Mouse (Mus musculus) bone marrow, adult 2 months (tissue): ENCODE measurements around the gene Trpv2.

ENCODE experiments used
- CTCF ChIP-seq: fragments of 200-500 bp; IDR thresholded peaks from 2 replicates; pipeline ENCODE4 v1.5.1; 2011; ENCODE audit warnings: low read length, control low read depth; ENCODE audit not compliant: control insufficient read depth, insufficient read depth
- POLR2A ChIP-seq: fragments of 200-500 bp; IDR thresholded peaks from 2 replicates; pipeline ENCODE4 v1.6.1; 2011; ENCODE audit warnings: low read depth, mild to moderate bottlenecking, control low read depth, low read length, borderline replicate concordance; ENCODE audit not compliant: control insufficient read depth

GRCm38 (mm10) chr11:62568300-62568699 lies 6.0 kb upstream of the Trpv2 start:
- TF ChIP-seq CTCF (no peak), POLR2A (no peak)
